Mouse (Mus musculus): ENCODE data around the gene Fabp1. TPM values are rescaled to one million over a fixed set of nuclear protein-coding genes. Genes with fewer than 3 reads are reported as not detected.

The Fabp1 gene
- polyA plus RNA-seq, 1 experiment = 166 TPM

DNA sequence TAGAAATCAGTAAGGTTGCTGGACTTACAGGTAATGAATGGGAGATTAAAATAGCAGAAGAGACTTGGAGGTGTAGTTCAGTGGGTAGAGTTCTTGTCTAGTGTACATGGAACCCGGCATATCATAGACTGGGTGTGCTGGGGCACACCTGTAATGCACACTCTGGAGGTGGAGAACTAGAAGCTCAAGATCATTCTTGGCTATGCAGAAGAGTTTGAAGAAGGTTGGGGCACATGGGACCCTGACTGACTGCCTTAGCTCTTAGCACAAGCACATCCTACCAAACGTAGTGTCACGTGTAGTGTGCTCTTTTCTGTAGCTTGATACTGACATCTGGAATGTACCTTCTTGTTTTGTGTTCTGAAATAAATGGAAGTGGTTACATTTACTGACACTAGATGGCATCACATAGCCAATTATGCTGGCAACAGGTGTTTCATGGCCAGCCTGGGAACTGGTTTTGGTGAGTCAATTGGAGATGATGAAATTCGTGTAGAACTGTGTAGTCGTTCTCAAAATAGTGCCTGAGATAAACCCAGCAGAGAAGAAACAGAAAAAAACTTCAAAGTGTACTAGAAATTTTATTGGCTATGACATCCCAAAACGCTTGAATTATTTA lies 33.0 kb upstream of the Fabp1 start:
- WGBS = 27% methylated on average over 6 of the region's 6 CpGs
- H3K4me3 ChIP-seq (replicated peaks; ENCODE audit: control insufficient read depth, low read depth, low read length) = no peak overlapping the region
- H3K4me1 ChIP-seq (ENCODE audit: control insufficient read depth, insufficient read depth, low read length) = no peaks in the 10 kb centered on the region
- TF ChIP-seq CTCF (IDR thresholded peaks at IDR 0.05; ENCODE audit: control insufficient read depth, insufficient read depth, low read length) = no peak
- no peak for TF ChIP-seq POLR2A (IDR thresholded peaks at IDR 0.05; ENCODE audit: borderline replicate concordance, control insufficient read depth, low read depth, low read length)
- no peak overlapping the region for H3K27ac ChIP-seq (ENCODE audit: control insufficient read depth, insufficient read depth, low read depth, low read length, poor library complexity)

DNA sequence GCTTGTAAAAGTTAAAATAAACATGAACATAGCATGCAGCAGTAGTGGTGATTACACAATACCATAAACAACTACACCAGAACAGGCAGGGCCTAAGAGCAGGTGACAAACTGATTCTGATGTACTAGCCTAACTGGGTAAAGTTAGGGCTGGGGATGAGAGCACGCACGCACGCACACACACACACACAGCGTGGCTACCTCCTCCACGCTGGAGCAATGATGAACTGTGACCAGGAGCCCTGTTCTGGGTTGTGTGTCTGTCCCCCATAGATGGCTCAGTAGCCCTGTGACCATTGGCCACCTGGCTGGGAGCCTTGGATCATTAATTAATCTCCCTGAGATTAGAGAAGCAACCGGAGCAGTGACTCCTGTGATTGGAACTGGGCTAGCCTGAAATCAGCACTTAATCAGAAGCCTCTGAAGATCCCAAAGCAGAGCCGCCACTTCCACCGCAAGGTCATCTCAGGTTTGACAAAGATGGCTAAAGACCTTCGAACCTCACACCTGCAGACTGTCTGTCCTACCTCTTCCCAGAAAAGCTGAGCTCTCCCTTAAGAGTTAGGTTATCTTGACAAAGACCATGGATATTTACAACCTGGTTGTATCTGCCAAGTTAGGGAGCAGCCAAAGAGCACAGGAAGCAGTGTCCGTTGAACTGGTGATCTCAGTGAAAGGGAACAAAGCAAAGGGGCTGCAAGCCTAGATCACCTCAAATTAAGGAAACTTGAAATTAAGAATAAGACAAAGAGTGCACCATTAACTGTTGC lies 26.6 kb upstream of the Fabp1 start:
- TF ChIP-seq CTCF (IDR thresholded peaks at IDR 0.05; ENCODE audit: control insufficient read depth, insufficient read depth, low read length) = no peak
- TF ChIP-seq POLR2A (IDR thresholded peaks at IDR 0.05; ENCODE audit: borderline replicate concordance, control insufficient read depth, low read depth, low read length) = no peak
- no peak overlapping the region for H3K27ac ChIP-seq (ENCODE audit: control insufficient read depth, insufficient read depth, low read depth, low read length, poor library complexity)
- 87% methylated on average over 10 of the region's 10 CpGs for WGBS
- H3K4me3 ChIP-seq (replicated peaks; ENCODE audit: control insufficient read depth, low read depth, low read length) = no peak overlapping the region
- no peaks in the 10 kb centered on the region for H3K4me1 ChIP-seq (ENCODE audit: control insufficient read depth, insufficient read depth, low read length)

DNA sequence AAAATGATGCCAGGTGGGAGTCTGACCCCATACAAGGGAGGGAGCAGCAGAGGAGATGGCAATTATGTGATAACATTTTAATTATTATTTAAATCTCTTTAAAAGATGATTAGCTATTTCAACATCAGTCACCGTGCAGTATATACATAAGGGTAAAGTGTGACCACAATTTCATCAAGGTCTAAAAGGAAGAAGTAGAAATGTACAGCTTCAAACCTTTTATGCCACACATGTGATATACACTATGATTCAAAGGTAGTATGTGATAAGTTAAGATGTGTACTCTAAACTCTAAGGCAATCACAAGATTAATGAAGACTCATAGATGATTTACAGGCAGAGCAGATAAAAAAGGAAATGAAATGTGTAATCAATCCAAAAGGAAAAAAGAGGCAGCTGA lies 19.0 kb upstream of the Fabp1 start:
- TF ChIP-seq CTCF (IDR thresholded peaks at IDR 0.05; ENCODE audit: control insufficient read depth, insufficient read depth, low read length) (no peak), POLR2A (IDR thresholded peaks at IDR 0.05; ENCODE audit: borderline replicate concordance, control insufficient read depth, low read depth, low read length) (no peak)
- 64% methylated on average over 1 of the region's 1 CpGs for WGBS
- no peaks in the 10 kb centered on the region for H3K4me1 ChIP-seq (ENCODE audit: control insufficient read depth, insufficient read depth, low read length)
- no peak overlapping the region for H3K4me3 ChIP-seq (replicated peaks; ENCODE audit: control insufficient read depth, low read depth, low read length)
- no peak overlapping the region for H3K27ac ChIP-seq (ENCODE audit: control insufficient read depth, insufficient read depth, low read depth, low read length, poor library complexity)

DNA sequence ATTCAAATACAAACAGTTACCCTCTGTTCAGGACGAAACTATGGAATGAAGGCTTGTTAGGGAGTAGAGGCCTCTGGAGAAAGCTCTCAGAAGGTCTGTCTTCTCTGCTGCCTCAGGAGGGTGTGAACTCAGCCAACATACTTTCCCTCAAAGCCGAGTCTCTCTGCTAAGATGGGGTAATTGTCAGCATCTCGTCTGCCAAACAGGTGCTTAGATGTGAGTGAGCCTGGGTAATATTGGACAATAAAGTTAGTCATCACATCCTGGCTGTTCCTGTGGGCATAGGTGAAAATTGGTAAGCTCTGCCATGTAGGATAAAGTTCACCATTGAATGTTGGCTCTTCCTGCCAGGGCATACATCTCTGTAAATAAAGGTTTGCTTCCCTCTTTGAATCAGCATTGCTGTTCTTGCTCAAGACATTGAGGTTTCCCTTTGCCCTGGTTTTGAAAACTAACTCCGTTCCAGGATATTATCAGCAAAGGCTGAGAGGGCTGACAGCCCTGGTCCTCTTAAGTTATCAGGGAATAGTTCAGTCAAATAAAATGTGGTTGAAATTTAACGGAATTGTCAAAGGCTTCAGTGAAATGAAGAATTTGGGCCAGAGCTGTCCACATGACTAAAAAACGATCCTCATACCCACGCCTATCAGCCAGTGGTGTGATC lies 14.6 kb upstream of the Fabp1 start:
- Histone ChIP-seq H3K27ac (ENCODE audit: control insufficient read depth, insufficient read depth, low read depth, low read length, poor library complexity) (no peak overlapping the region), H3K4me1 (ENCODE audit: control insufficient read depth, insufficient read depth, low read length) (no peaks in the 10 kb centered on the region), H3K4me3 (replicated peaks; ENCODE audit: control insufficient read depth, low read depth, low read length) (no peak overlapping the region)
- 69% methylated on average over 7 of the region's 7 CpGs for WGBS
- TF ChIP-seq POLR2A (IDR thresholded peaks at IDR 0.05; ENCODE audit: borderline replicate concordance, control insufficient read depth, low read depth, low read length) (no peak), CTCF (IDR thresholded peaks at IDR 0.05; ENCODE audit: control insufficient read depth, insufficient read depth, low read length) (no peak)

DNA sequence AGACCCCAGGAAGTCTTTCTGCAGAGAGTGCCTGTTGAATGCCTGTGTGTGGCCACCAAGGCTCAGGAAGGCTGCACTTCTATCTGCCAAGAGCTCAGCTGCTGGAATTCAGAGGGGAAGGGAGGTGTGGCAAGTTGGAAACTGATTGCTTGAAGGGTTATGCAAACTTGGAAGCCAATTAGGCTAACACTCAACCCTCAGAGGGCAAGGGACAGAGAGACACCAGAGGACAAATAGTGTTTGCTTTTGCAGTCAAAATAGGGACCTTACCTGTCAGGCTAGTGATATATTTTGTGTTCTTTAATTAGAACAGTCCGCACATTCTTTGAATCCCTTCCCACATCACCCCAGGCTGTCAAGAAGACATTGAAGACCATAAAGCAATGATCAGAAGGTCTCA lies 10.0 kb upstream of the Fabp1 start:
- Histone ChIP-seq H3K4me3 (replicated peaks; ENCODE audit: control insufficient read depth, low read depth, low read length) (no peak overlapping the region), H3K4me1 (ENCODE audit: control insufficient read depth, insufficient read depth, low read length) (no peaks in the 10 kb centered on the region), H3K27ac (ENCODE audit: control insufficient read depth, insufficient read depth, low read depth, low read length, poor library complexity) (no peak overlapping the region)
- WGBS = 80% methylated on average over 1 of the region's 1 CpGs
- TF ChIP-seq POLR2A (IDR thresholded peaks at IDR 0.05; ENCODE audit: borderline replicate concordance, control insufficient read depth, low read depth, low read length) = no peak
- TF ChIP-seq CTCF (IDR thresholded peaks at IDR 0.05; ENCODE audit: control insufficient read depth, insufficient read depth, low read length) = no peak

DNA sequence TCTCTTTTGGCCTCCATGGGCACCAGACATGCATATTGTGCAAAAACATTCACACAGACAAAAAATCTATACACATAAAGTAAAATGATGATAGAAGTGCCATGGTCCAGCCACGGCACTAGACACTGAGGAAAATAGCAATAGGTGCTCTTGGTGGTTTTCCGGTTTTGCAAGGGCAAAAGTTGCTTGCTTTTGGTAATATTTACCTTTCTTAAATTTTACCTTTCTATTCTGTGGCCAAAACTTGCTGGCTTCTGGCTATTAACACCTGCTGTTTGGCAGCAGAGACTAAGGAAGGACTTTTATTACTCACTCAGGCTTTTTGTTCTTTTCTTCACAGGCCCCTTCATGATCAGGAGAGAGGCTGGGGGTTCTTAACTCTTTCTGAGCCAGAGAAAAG lies 9.1 kb upstream of the Fabp1 start:
- no peak overlapping the region for H3K27ac ChIP-seq (ENCODE audit: control insufficient read depth, insufficient read depth, low read depth, low read length, poor library complexity)

DNA sequence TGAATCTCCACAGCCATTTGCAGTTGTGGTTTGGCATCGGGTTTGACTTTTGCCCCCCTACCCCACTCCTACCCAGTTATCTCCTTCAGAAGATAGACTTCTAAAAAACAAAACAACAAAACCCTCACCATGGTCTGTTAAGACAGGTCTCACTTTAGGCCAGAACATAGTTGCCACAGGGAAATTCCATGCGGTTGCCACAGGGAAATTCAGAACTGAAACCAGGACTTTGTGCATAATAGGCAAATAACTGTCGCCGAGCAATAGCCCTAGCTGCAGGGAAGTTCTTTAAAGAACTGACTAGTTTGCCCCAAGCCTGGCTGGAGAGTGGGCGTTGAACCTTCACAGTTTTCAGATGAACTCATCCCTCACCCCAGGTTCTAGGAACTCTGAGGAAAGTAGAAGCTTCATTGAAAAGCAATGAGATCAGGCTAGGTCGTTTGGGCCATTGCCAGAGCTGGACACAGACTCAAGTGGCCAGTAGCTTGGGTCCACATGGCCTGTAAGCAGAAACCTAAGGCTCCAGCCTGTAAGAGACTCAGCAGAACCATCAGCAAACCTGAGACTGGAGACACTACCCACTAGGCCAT lies 6.4 kb upstream of the Fabp1 start:
- TF ChIP-seq CTCF (IDR thresholded peaks at IDR 0.05; ENCODE audit: control insufficient read depth, insufficient read depth, low read length) = no peak
- TF ChIP-seq POLR2A (IDR thresholded peaks at IDR 0.05; ENCODE audit: borderline replicate concordance, control insufficient read depth, low read depth, low read length) = no peak
- Histone ChIP-seq H3K4me3 (replicated peaks; ENCODE audit: control insufficient read depth, low read depth, low read length) (no peak overlapping the region), H3K27ac (ENCODE audit: control insufficient read depth, insufficient read depth, low read depth, low read length, poor library complexity) (no peak overlapping the region), H3K4me1 (ENCODE audit: control insufficient read depth, insufficient read depth, low read length) (no peaks in the 10 kb centered on the region)
- WGBS = 78% methylated on average over 6 of the region's 6 CpGs

More for the DNA sequence above, 9.1 kb upstream of the Fabp1 start:
- Histone ChIP-seq H3K4me3 (replicated peaks; ENCODE audit: control insufficient read depth, low read depth, low read length) (no peak overlapping the region), H3K4me1 (ENCODE audit: control insufficient read depth, insufficient read depth, low read length) (no peaks in the 10 kb centered on the region)
- 92% methylated on average over 2 of the region's 2 CpGs for WGBS
- TF ChIP-seq POLR2A (IDR thresholded peaks at IDR 0.05; ENCODE audit: borderline replicate concordance, control insufficient read depth, low read depth, low read length) (no peak), CTCF (IDR thresholded peaks at IDR 0.05; ENCODE audit: control insufficient read depth, insufficient read depth, low read length) (no peak)

DNA sequence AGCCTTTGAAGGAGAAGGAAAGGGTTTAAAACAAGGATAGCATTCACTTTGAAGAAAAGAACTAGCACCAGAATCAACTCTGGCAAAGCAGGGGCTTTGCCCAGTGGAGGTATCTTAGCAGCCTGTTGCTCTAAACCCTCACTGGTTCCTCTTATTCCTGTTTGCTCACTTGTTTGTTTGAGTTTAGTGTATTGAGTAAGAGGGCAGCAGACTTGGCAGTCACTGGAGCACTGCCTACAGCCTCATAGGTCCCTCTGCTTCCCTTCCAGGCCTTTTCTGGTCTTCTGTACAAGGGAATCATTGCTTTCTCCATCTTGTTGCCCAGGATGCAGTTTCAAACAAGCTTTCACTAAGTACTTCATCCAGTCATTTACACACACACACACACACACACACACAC lies 3.5 kb upstream of the Fabp1 start:
- H3K4me3 ChIP-seq (replicated peaks; ENCODE audit: control insufficient read depth, low read depth, low read length) = no peak overlapping the region
- TF ChIP-seq POLR2A (IDR thresholded peaks at IDR 0.05; ENCODE audit: borderline replicate concordance, control insufficient read depth, low read depth, low read length) = no peak
- TF ChIP-seq CTCF (IDR thresholded peaks at IDR 0.05; ENCODE audit: control insufficient read depth, insufficient read depth, low read length) = no peak
- no peaks in the 10 kb centered on the region for H3K4me1 ChIP-seq (ENCODE audit: control insufficient read depth, insufficient read depth, low read length)
- no peak overlapping the region for H3K27ac ChIP-seq (ENCODE audit: control insufficient read depth, insufficient read depth, low read depth, low read length, poor library complexity)

Data from bone marrow, adult 2 months (tissue).